Comparison of ENCODE assay signal across 10 mouse cellular contexts in the genomic region with DNA sequence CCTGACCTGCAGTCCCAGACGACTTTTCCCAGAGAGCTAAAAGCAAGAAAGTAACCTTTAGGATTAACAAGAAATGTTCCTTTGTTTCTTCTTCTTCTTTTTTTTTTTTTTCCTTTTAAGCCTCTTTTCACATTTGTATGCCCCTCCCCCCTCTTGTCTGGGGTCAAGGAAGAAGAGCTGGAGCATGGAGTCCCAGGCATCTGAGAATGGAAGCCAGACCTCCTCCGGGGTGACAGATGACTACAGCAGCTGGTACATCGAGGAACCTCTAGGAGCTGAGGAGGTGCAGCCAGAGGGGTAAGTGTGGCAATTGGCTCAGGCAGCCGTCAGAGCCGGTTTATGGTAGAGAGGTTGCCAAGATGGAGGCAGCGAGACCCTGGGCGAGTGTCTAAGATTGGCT. TPM values are rescaled to one million over a fixed set of nuclear protein-coding genes. Genes with fewer than 3 reads are reported as not detected.
DNase-seq lines count a peak whose midpoint lies in the region; ATAC-seq and TF ChIP-seq lines count a peak whose summit lies in the region.
"Had no signal": no experiment of that assay in that cellular context is flagged by ENCODE, and none has a peak within 500 bp of the region (broad histone marks: within the 10 kb centered on the region; RNA-seq: fewer than 3 reads in every experiment).

No protein-coding gene starts in this region.

- no peak overlapping the region for H3K9ac ChIP-seq in kidney, embryonic 15.5 days
- H3K9ac ChIP-seq in embryonic facial prominence, embryonic 11.5 days (replicated peaks; ENCODE audit: low read length): no peak overlapping the region

- 18% methylated on average over 7 of the region's 7 CpGs for WGBS in kidney, embryonic 15.5 days
- WGBS in embryonic facial prominence, embryonic 11.5 days: 38% methylated on average over 7 of the region's 7 CpGs

- TF ChIP-seq POLR2A in myocyte (IDR thresholded peaks at IDR 0.05; ENCODE audit: insufficient read length, low read depth): no peak

- H3K36me3 ChIP-seq in kidney, embryonic 15.5 days: no peaks in the 10 kb centered on the region
- H3K36me3 ChIP-seq in embryonic facial prominence, embryonic 11.5 days (replicated peaks; ENCODE audit: control insufficient read depth, insufficient read depth, low read depth, low read length): no peaks in the 10 kb centered on the region
- H3K36me3 ChIP-seq in myocyte (ENCODE audit: control insufficient read depth, insufficient read depth): no peaks in the 10 kb centered on the region
- H3K36me3 ChIP-seq: G1E had no signal

- H3K79me2 ChIP-seq in myocyte (ENCODE audit: control insufficient read depth, insufficient read depth): no peaks in the 10 kb centered on the region

- peak overlapping the region; percentile 23 for H3K4me3 ChIP-seq in kidney, embryonic 15.5 days (replicated peaks)
- peak overlapping the region; percentile 3; the same call in 1 of the 2 replicates for H3K4me3 ChIP-seq in embryonic facial prominence, embryonic 11.5 days (ENCODE audit: low read depth, low read length)
- H3K4me3 ChIP-seq in myocyte: no peak overlapping the region

- peaks cover 84% of the 10 kb centered on the region for H3K4me1 ChIP-seq in kidney, embryonic 15.5 days
- H3K4me1 ChIP-seq in embryonic facial prominence, embryonic 11.5 days (ENCODE audit: control insufficient read depth, insufficient read depth, low read length): peaks cover 15% of the 10 kb centered on the region

- H3K27ac ChIP-seq in kidney, embryonic 15.5 days: peak overlapping the region; percentile 83
- H3K27ac ChIP-seq in embryonic facial prominence, embryonic 11.5 days (replicated peaks; ENCODE audit: low read depth, low read length): peak overlapping the region; percentile 86
- H3K27ac ChIP-seq: macrophage had no signal

- 0 out of 2 replicates have a peak, but pooled peaks cover 3% of the 10 kb centered on the region for H3K27me3 ChIP-seq in kidney, embryonic 15.5 days
- H3K27me3 ChIP-seq in embryonic facial prominence, embryonic 11.5 days (ENCODE audit: control insufficient read depth, insufficient read depth, low read length): no peaks in the 10 kb centered on the region
- H3K27me3 ChIP-seq in myocyte (ENCODE audit: control insufficient read depth, insufficient read depth, insufficient read length): no peaks in the 10 kb centered on the region

- ATAC-seq in kidney, embryonic 15.5 days (replicated peaks; ENCODE audit: low FRiP score): no peak
- no peak for ATAC-seq in embryonic facial prominence, embryonic 11.5 days (replicated peaks; ENCODE audit: insufficient number of reproducible peaks, low FRiP score, low TSS enrichment, low read depth)

- H3ac ChIP-seq in myocyte (ENCODE audit: control insufficient read depth, insufficient read length): no peak overlapping the region

- no peaks in the 10 kb centered on the region for H3K9me3 ChIP-seq in kidney, embryonic 15.5 days (replicated peaks)
- no peaks in the 10 kb centered on the region for H3K9me3 ChIP-seq in embryonic facial prominence, embryonic 11.5 days (replicated peaks; ENCODE audit: control insufficient read depth, low read length)
- H3K9me3 ChIP-seq: G1E had no signal

- H3K4me2 ChIP-seq in kidney, embryonic 15.5 days: peak overlapping the region; percentile 46
- H3K4me2 ChIP-seq in embryonic facial prominence, embryonic 11.5 days (ENCODE audit: low read depth, low read length): peak overlapping the region; percentile 29; the same call in 1 of the 2 replicates
- no peak overlapping the region for H3K4me2 ChIP-seq in myocyte (ENCODE audit: low read depth)

- no peak for DNase-seq in kidney, adult 18-20 months
- peak; percentile 18 for DNase-seq in cerebellum, adult 8-10 months
- peak; percentile 47 for DNase-seq in embryonic facial prominence, embryonic 11.5 days (ENCODE audit: low spot score)
- DNase-seq in liver: no peak
- DNase-seq in layer of hippocampus, adult 9-10 months (ENCODE audit: low spot score): no peak
- DNase-seq: adrenal gland, adult 8-10 months had no signal

TF ChIP-seq in myocyte, 11 proteins besides CTCF, POLR2A, EP300 and RAD21:
- TF ChIP-seq E2F4 (IDR thresholded peaks at IDR 0.05; ENCODE audit: insufficient read depth) (no peak), POLR2AphosphoS2 (IDR thresholded peaks at IDR 0.05; ENCODE audit: insufficient read length, low read depth) (no peak), USF1 (IDR thresholded peaks at IDR 0.05; ENCODE audit: low read depth) (no peak), CEBPB (IDR thresholded peaks at IDR 0.05; ENCODE audit: insufficient read depth, poor library complexity, severe bottlenecking) (no peak), REST (IDR thresholded peaks at IDR 0.05; ENCODE audit: insufficient read depth, insufficient read length) (no peak), MYOD1 (IDR thresholded peaks at IDR 0.05; ENCODE audit: control insufficient read depth in 1 of 3, insufficient read length in 2 of 3, low read depth in 2 of 3) (peak in 2 of 3 experiments; percentile 26 to 47), MAX (IDR thresholded peaks at IDR 0.05; ENCODE audit: low read depth) (no peak)

RNA-seq across cellular contexts. Expression of gene Ccdc33, which starts 16.3 kb away (rescaled TPM):
- 0.29 and 0.44 TPM in 2 replicates for polyA plus RNA-seq in kidney, embryonic 15.5 days (2015; fragmentation: Nextera tagmentation; extraction: Ambion mirVana)
- polyA plus RNA-seq in embryonic facial prominence, embryonic 11.5 days (2014; fragmentation: Nextera tagmentation; extraction: Ambion mirVana): 0.54 and 0.77 TPM in 2 replicates
- not detected for polyA plus RNA-seq in myocyte (2012; fragmentation: generic; extraction: Trizol)
- polyA plus RNA-seq: G1E, macrophage had no signal

Comparison
In these comparisons a context has a peak if more than half of its experiments do, and no peak if none do; other contexts are left out.
1. DNase-seq: peak in cerebellum, adult 8-10 months (single experiment) and embryonic facial prominence, embryonic 11.5 days (single experiment); none in kidney, adult 18-20 months (single experiment), liver (single experiment) and layer of hippocampus, adult 9-10 months (single experiment).